Mouse (Mus musculus) brown adipose tissue, adult 24 weeks (tissue): Measurements from ENCODE around the gene Cyp2s1. TPM values are rescaled to one million over a fixed set of nuclear protein-coding genes. Genes with fewer than 3 reads are reported as not detected.

Experiments
- polyA plus RNA-seq: library from polyadenylated mRNA; stranded (reverse); fragments of >200 nt; gene quantifications from 2 replicates; pipeline ENCODE4 v1.2.4, GENCODE M21; 2012; ENCODE audit not compliant: missing spikeins, insufficient read depth, insufficient read length

The Cyp2s1 gene
- polyA plus RNA-seq, 1 experiment: not detected

Other genes starting within 250 kb of the Cyp2s1 start
- not detected in 2 replicates for gene Erich4, start 201.0 kb downstream of the Cyp2s1 start, polyA plus RNA-seq
- 39.0 and 39.4 TPM in 2 replicates for gene Dmac2, start 197.5 kb downstream of the Cyp2s1 start, polyA plus RNA-seq
- gene B3gnt8, start 190.3 kb downstream of the Cyp2s1 start, polyA plus RNA-seq: 0.83 and 1.2 TPM in 2 replicates
- gene Bckdha, start 157.9 kb downstream of the Cyp2s1 start, polyA plus RNA-seq: 622 and 668 TPM in 2 replicates
- gene Exosc5, start 157.7 kb downstream of the Cyp2s1 start, polyA plus RNA-seq: 38.1 and 39.7 TPM in 2 replicates
- not detected in 2 replicates for gene Tmem91, start 141.7 kb downstream of the Cyp2s1 start, polyA plus RNA-seq
- 8.8 and 10.9 TPM in 2 replicates for gene B9d2, start 136.1 kb downstream of the Cyp2s1 start, polyA plus RNA-seq
- gene Tgfb1, start 129.9 kb downstream of the Cyp2s1 start, polyA plus RNA-seq: 11.7 and 13.2 TPM in 2 replicates
- gene Ccdc97, start 97.8 kb downstream of the Cyp2s1 start, polyA plus RNA-seq: 16.9 and 17.0 TPM in 2 replicates
- gene Hnrnpul1, start 62.2 kb downstream of the Cyp2s1 start, polyA plus RNA-seq: 42.6 and 44.5 TPM in 2 replicates
- gene Axl, start 28.2 kb downstream of the Cyp2s1 start, polyA plus RNA-seq: 18.6 and 24.1 TPM in 2 replicates
- gene Cyp2b10, start 80.7 kb upstream of the Cyp2s1 start, polyA plus RNA-seq: 2.9 and 47.4 TPM in 2 replicates
- gene Cyp2b13, start 244.6 kb upstream of the Cyp2s1 start, polyA plus RNA-seq: not detected in 2 replicates